Mouse (Mus musculus) hematopoietic stem cell, adult 5-6 weeks (primary cell): Measurements from ENCODE around the gene Kdm2b. TPM values are rescaled to one million over a fixed set of nuclear protein-coding genes. Genes with fewer than 3 reads are reported as not detected.
A peak's percentile ranks its signal among the peaks of the same experiment; 100 is the strongest.

Source experiments
- ATAC-seq, 2 experiments: fragments of 125-278 bp in 1 of 2; replicated peaks in 1 of 2; 2 replicates each; pipeline ENCODE4 v1.8.0; 2016 to 2017; ENCODE audit warnings: inconsistent platforms in 2 of 2, mild to moderate bottlenecking in 2 of 2, moderate number of reproducible peaks in 2 of 2, low read depth in 1 of 2, moderate TSS enrichment in 1 of 2; ENCODE audit not compliant: low FRiP score in 2 of 2, poor library complexity in 2 of 2, severe bottlenecking in 2 of 2, insufficient read depth in 1 of 2, low TSS enrichment in 1 of 2
- total RNA-seq: library from RNA; stranded (forward); fragments of 172-1452, 232-1000 nt; gene quantifications from 2 replicates; pipeline ENCODE4 v1.2.3, GENCODE M21; 2017

Kdm2b gene
- 59.0 and 70.8 TPM in 2 replicates for total RNA-seq

GRCm38 (mm10) chr5:122989551-122990330 lies at the start of gene Kdm2b:
Gene Kdm2b (minus strand): TSS chr5:122989823.
- ATAC-seq: no peak

GRCm38 (mm10) chr5:123039120-123039752 lies 49.6 kb upstream of the Kdm2b start:
- peak; percentile 83 to 84 for ATAC-seq

- peak in 1 of 2 experiments; percentile 19; a peak in 1 of 4 replicates for ATAC-seq
Observed at GRCm38 (mm10) chr5:123038115-123038514, 48.5 kb upstream of the Kdm2b start.

GRCm38 (mm10) chr5:123035564-123035963 lies 45.9 kb upstream of the Kdm2b start:
- ATAC-seq: peak in 1 of 2 experiments; percentile 26; a peak in 1 of 4 replicates

GRCm38 (mm10) chr5:123035089-123035488 lies 45.5 kb upstream of the Kdm2b start:
- no peak for ATAC-seq

GRCm38 (mm10) chr5:123033646-123034160 lies 44.1 kb upstream of the Kdm2b start:
- ATAC-seq: no peak

- no peak for ATAC-seq
Observed at GRCm38 (mm10) chr5:123031312-123031711, 41.7 kb upstream of the Kdm2b start.

- no peak for ATAC-seq
Observed at GRCm38 (mm10) chr5:123029729-123030128, 40.1 kb upstream of the Kdm2b start.

GRCm38 (mm10) chr5:123027436-123027835 lies 37.8 kb upstream of the Kdm2b start:
- peak; percentile 25 to 38; a peak in 2 of 4 replicates for ATAC-seq

- ATAC-seq: no peak
Observed at GRCm38 (mm10) chr5:123026414-123026813, 36.8 kb upstream of the Kdm2b start.

GRCm38 (mm10) chr5:123024965-123025573 lies 35.4 kb upstream of the Kdm2b start:
- ATAC-seq: peak; percentile 85

GRCm38 (mm10) chr5:123024312-123024711 lies 34.7 kb upstream of the Kdm2b start:
- ATAC-seq: no peak

- no peak for ATAC-seq
Observed at GRCm38 (mm10) chr5:123023049-123023448, 33.4 kb upstream of the Kdm2b start.

GRCm38 (mm10) chr5:123021438-123021837 lies 31.8 kb upstream of the Kdm2b start:
- ATAC-seq: no peak

GRCm38 (mm10) chr5:123020426-123020825 lies 30.8 kb upstream of the Kdm2b start:
- no peak for ATAC-seq

GRCm38 (mm10) chr5:123019336-123020016 lies 29.9 kb upstream of the Kdm2b start:
- peak; percentile 7 to 14; a peak in 2 of 4 replicates for ATAC-seq

- ATAC-seq: peak; percentile 24 to 38; a peak in 3 of 4 replicates
Observed at GRCm38 (mm10) chr5:123017504-123017903, 27.9 kb upstream of the Kdm2b start.
